Mouse (Mus musculus): ENCODE data around the gene Sirt7. TPM values are rescaled to one million over a fixed set of nuclear protein-coding genes. Genes with fewer than 3 reads are reported as not detected.

Gene Sirt7
- total and polyA plus RNA-seq, 3 experiments: 72.3 to 78.2 TPM; not detected in 1

GRCm38 (mm10) chr11:120632559-120633519, 7.8 kb upstream of the Sirt7 start (continued):
- peak; percentile 70; the same call in 1 of the 2 replicates for TF ChIP-seq POLR2AphosphoS2 (IDR thresholded peaks at IDR 0.05; ENCODE audit: low read length)
- TF ChIP-seq CTCF (IDR thresholded peaks at IDR 0.05 in 2 of 3, conservative IDR thresholded peaks at IDR 0.05 in 1 of 3; ENCODE audit: control insufficient read depth in 1 of 3, insufficient read depth in 1 of 3, low read depth in 2 of 3, low read length in 3 of 3, poor library complexity in 1 of 3, severe bottlenecking in 1 of 3): peak in 2 of 3 experiments; percentile 4 to 26; a peak in 3 of 6 replicates
- TF ChIP-seq ZMIZ1 (IDR thresholded peaks at IDR 0.05; ENCODE audit: low read depth, low read length): peak; percentile 47
- peak; percentile 49; the same call in 1 of the 2 replicates for TF ChIP-seq TCF12 (IDR thresholded peaks at IDR 0.05; ENCODE audit: low read depth, low read length)
- TF ChIP-seq USF1 (IDR thresholded peaks at IDR 0.05; ENCODE audit: low read depth, low read length): no peak; the same call in 1 of the 2 replicates
- TF ChIP-seq CHD1 (IDR thresholded peaks at IDR 0.05; ENCODE audit: low read depth, low read length): no peak
- TF ChIP-seq HCFC1 (IDR thresholded peaks at IDR 0.05; ENCODE audit: low read depth, low read length): peak; percentile 63
- TF ChIP-seq CHD2 (IDR thresholded peaks at IDR 0.05; ENCODE audit: low read length): no peak
- no peak for TF ChIP-seq ZNF384 (IDR thresholded peaks at IDR 0.05; ENCODE audit: low read depth, low read length)
- TF ChIP-seq POLR2A (IDR thresholded peaks at IDR 0.05; ENCODE audit: control insufficient read depth in 1 of 2, insufficient read depth in 1 of 2, low read depth in 1 of 2, low read length in 2 of 2, poor library complexity in 1 of 2): peak in 1 of 2 experiments; percentile 80; a peak in 2 of 4 replicates
- TF ChIP-seq POLR2AphosphoS5 (IDR thresholded peaks at IDR 0.05; ENCODE audit: borderline replicate concordance, low read depth, low read length): no peak
- no peak for TF ChIP-seq RAD21 (IDR thresholded peaks at IDR 0.05; ENCODE audit: low read depth, low read length)
- no peak; the same call in 1 of the 2 replicates for TF ChIP-seq BHLHE40 (IDR thresholded peaks at IDR 0.05; ENCODE audit: borderline replicate concordance, low read depth, low read length)
- TF ChIP-seq SIN3A (IDR thresholded peaks at IDR 0.05; ENCODE audit: low read length): peak; percentile 17; the same call in 1 of the 2 replicates
- TF ChIP-seq SMC3 (IDR thresholded peaks at IDR 0.05; ENCODE audit: low read depth, low read length): 0 out of 2 replicates have a peak, but pooled peaks have one; percentile 5
- TF ChIP-seq MAFK (IDR thresholded peaks at IDR 0.05; ENCODE audit: borderline replicate concordance, low read depth, low read length): peak; percentile 93

DNA sequence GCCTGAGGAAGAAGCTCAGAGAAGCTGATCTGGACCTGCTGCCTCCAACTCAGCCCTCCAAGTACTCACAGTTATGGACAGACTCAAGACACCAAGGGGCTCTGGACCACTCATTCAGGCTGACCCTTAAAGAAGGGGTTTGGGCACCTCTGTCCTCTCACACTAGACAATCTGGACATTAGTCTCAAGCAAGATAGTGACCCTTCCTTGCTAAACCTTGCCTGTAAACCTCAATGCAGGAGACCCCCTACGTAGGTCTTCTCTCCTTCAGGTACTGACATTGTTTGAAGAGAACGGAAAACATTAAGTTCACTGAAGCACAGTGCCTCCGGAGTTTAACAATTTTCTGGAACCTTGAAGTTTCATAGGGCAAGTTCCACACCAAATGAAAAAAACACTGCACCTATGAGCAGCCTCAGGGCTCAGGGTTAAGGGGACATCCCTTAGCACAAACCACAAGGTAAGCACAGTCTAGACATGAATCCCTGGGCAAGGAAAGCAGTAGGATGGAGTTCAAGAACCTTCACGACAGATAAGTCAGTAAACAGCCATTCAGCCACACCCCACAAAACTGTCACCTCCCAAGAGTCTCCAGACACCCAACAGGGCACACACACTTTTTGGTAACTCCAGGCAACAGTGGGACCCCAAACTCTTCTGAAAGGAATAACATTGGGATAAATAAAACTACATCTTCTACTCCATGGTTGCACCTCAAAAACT, 6.8 kb upstream of the Sirt7 start:
- Histone ChIP-seq H3K4me3 (ENCODE audit: control insufficient read depth in 1 of 2, insufficient read depth in 1 of 2, low read depth in 2 of 2, low read length in 2 of 2) (peak overlapping the region; percentile 79 to 87), H3K9me3 (replicated peaks; ENCODE audit: insufficient read depth, low read length) (no peaks in the 10 kb centered on the region)
- DNase-seq (ENCODE audit: low read depth, low spot score): peak; percentile 63

More for the DNA sequence above, 6.8 kb upstream of the Sirt7 start:
- H3K79me2 ChIP-seq (ENCODE audit: control insufficient read depth, insufficient read depth, low read length, poor library complexity): peaks cover 57% of the 10 kb centered on the region
- TF ChIP-seq SIN3A (IDR thresholded peaks at IDR 0.05; ENCODE audit: low read length) (no peak; the same call in 1 of the 2 replicates), USF1 (IDR thresholded peaks at IDR 0.05; ENCODE audit: low read depth, low read length) (no peak), UBTF (IDR thresholded peaks at IDR 0.05; ENCODE audit: borderline replicate concordance, insufficient read depth, low read depth, low read length) (no peak), MAX (IDR thresholded peaks at IDR 0.05; ENCODE audit: low read length) (no peak), MAFK (IDR thresholded peaks at IDR 0.05; ENCODE audit: borderline replicate concordance, low read depth, low read length) (no peak)
- no peaks in the 10 kb centered on the region for H3K27me3 ChIP-seq (ENCODE audit: control insufficient read depth in 1 of 2, insufficient read depth in 2 of 2, low read length in 2 of 2)
- H3K36me3 ChIP-seq (ENCODE audit: control insufficient read depth in 1 of 2, insufficient read depth in 2 of 2, low read length in 2 of 2): peaks cover 3 to 39% of the 10 kb centered on the region in 2 experiments; a peak in 3 of 4 replicates
- H3K9ac ChIP-seq (ENCODE audit: control insufficient read depth, low read depth, low read length, poor library complexity, severe bottlenecking): peak overlapping the region; percentile 98
- peak overlapping the region; percentile 78 for H3K27ac ChIP-seq (ENCODE audit: control insufficient read depth, low read depth, low read length)
- H3K4me1 ChIP-seq (ENCODE audit: control insufficient read depth in 1 of 2, insufficient read depth in 2 of 2, low read length in 2 of 2): peaks cover 26 to 48% of the 10 kb centered on the region in 2 experiments

All from MEL (cell line).